Mouse (Mus musculus) spleen, adult 2 months (tissue): ENCODE measurements around the gene Ttc3.

Experiments used
- CTCF ChIP-seq: fragments of 200-500 bp; IDR thresholded peaks from 2 replicates; pipeline ENCODE4 v1.5.1; 2011; ENCODE audit warnings: mild to moderate bottlenecking, inconsistent platforms; ENCODE audit not compliant: insufficient read depth, insufficient read length, insufficient replicate concordance; ENCODE audit errors: extremely low read depth
- POLR2A ChIP-seq: fragments of 200-500 bp; IDR thresholded peaks from 2 replicates; pipeline ENCODE4 v1.6.1; 2011; ENCODE audit warnings: low read depth, low read length, inconsistent platforms

- TF ChIP-seq POLR2A: no peak
- no peak for TF ChIP-seq CTCF
Observed at GRCm38 (mm10) chr16:94363814-94364213, 6.6 kb upstream of the Ttc3 start.
